Comparison of ENCODE assay signal across 8 mouse cellular contexts in the genomic region with DNA sequence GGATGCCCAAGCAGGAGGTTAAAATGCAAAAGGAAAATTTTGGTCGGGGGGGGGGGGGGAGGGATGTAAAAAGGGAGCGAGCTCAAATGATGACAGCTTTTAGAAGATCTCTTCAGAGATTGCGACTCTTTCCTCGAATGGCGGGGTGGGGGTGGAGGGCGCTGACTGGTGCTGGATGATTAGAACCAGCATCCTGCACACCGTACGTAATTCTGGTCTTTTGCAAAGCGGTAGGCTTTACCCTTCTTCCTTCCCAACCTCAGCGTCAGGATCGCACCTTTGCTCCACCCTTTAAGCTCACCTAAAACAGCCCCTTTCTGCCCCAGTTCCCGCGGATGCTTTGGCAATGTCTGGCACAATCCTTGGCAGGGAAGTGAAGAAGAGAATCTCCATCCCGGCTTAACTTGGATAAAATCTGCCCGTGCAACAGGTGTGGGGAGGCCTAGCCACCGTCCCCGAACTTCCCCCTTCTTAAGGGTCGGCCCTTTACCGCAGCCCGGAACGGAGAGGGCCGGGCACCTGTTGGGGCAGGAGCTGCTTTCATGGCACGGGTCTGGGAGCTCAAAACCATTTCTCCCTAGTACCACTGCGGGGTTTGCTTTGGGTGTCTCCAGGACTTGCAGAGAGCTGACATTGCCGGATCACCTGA. TPM values are rescaled to one million over a fixed set of nuclear protein-coding genes. Genes with fewer than 3 reads are reported as not detected.
DNase-seq lines count a peak whose midpoint lies in the region; ATAC-seq and TF ChIP-seq lines count a peak whose summit lies in the region.

No protein-coding gene starts in this region.

- peak overlapping the region; percentile 82 for H3K4me3 ChIP-seq in neural tube, embryonic 11.5 days (ENCODE audit: low read depth, low read length)
- peak overlapping the region; percentile 46 for H3K4me3 ChIP-seq in myocyte

- H3K36me3 ChIP-seq in neural tube, embryonic 11.5 days (ENCODE audit: control insufficient read depth, insufficient read depth, low read length) = no peaks in the 10 kb centered on the region
- no peaks in the 10 kb centered on the region for H3K36me3 ChIP-seq in myocyte (ENCODE audit: control insufficient read depth, insufficient read depth)

- peaks cover 38% of the 10 kb centered on the region for H3K4me1 ChIP-seq in neural tube, embryonic 11.5 days (ENCODE audit: control insufficient read depth, insufficient read depth, low read length)

- peak overlapping the region; percentile 3 for H3ac ChIP-seq in myocyte (ENCODE audit: control insufficient read depth, insufficient read length)

- TF ChIP-seq POLR2A in myocyte (IDR thresholded peaks at IDR 0.05; ENCODE audit: insufficient read length, low read depth) = no peak

- H3K27me3 ChIP-seq in neural tube, embryonic 11.5 days (ENCODE audit: control insufficient read depth, insufficient read depth, low read length) = peaks cover 39% of the 10 kb centered on the region
- H3K27me3 ChIP-seq in myocyte (ENCODE audit: control insufficient read depth, insufficient read depth, insufficient read length) = no peaks in the 10 kb centered on the region

- ATAC-seq in neural tube, embryonic 11.5 days (ENCODE audit: insufficient read depth, low FRiP score, low TSS enrichment) = 0 out of 2 replicates have a peak, but pooled peaks have one; percentile 8

- H3K79me2 ChIP-seq in myocyte (ENCODE audit: control insufficient read depth, insufficient read depth) = no peaks in the 10 kb centered on the region

- H3K27ac ChIP-seq in neural tube, embryonic 11.5 days (ENCODE audit: low read depth, low read length) = peak overlapping the region; percentile 91

- 2% methylated on average over 25 of the region's 25 CpGs for WGBS in neural tube, embryonic 11.5 days

- H3K9me3 ChIP-seq in neural tube, embryonic 11.5 days (ENCODE audit: control insufficient read depth, low read length) = no peaks in the 10 kb centered on the region

- peak overlapping the region; percentile 96 for H3K4me2 ChIP-seq in neural tube, embryonic 11.5 days (ENCODE audit: low read depth)
- H3K4me2 ChIP-seq in myocyte (ENCODE audit: low read depth) = peak overlapping the region; percentile 98

- H3K9ac ChIP-seq in neural tube, embryonic 11.5 days (ENCODE audit: low read length) = peak overlapping the region; percentile 94

- no peak for DNase-seq in neural tube, embryonic 11.5 days (ENCODE audit: low spot score)
- no peak for DNase-seq in neural tube, embryonic 10.5 days (ENCODE audit: extremely low spot score, low spot score)
- DNase-seq in cerebellum, postnatal 10 days = peak; percentile 58 to 67
- DNase-seq in induced T-regulatory cell, adult 2 months (ENCODE audit: low read depth) = peak; percentile 61
- DNase-seq in right cerebral cortex, postnatal 14 days = no peak
- DNase-seq in MN1 (ENCODE audit: low spot score) = no peak
- DNase-seq in adrenal gland, adult 2 months = no peak

TF ChIP-seq in myocyte, 11 proteins besides CTCF, POLR2A, EP300 and RAD21:
- TF ChIP-seq MYOD1 (IDR thresholded peaks at IDR 0.05; ENCODE audit: control insufficient read depth in 1 of 3, insufficient read length in 2 of 3, low read depth in 2 of 3) (peak in 2 of 3 experiments; percentile 51 to 52), USF1 (IDR thresholded peaks at IDR 0.05; ENCODE audit: low read depth) (no peak), MYOG (IDR thresholded peaks at IDR 0.05; ENCODE audit: control insufficient read depth in 1 of 3, insufficient read depth in 1 of 3, insufficient read length in 2 of 3, low read depth in 2 of 3) (peak in 1 of 3 experiments; percentile 70)

RNA-seq across cellular contexts. Expression of gene Cacnb3, which starts 3.3 kb away (rescaled TPM):
- 57.4 and 58.4 TPM in 2 replicates for polyA plus RNA-seq in neural tube, embryonic 11.5 days (2014; fragmentation: Nextera tagmentation; extraction: Ambion mirVana)
- polyA plus RNA-seq in myocyte (2012; fragmentation: generic; extraction: Trizol) = 80.8 TPM
- total RNA-seq in adrenal gland, adult 2 months (2021) = 10 to 100 TPM; 12.8 to 17.7 TPM
- 25.9 and 31.1 TPM in 2 replicates for polyA plus RNA-seq in adrenal gland, adult 2 months (2012; rRNA removed)

RNA-seq across cellular contexts. Expression of gene Adcy6, which starts 24.1 kb away (rescaled TPM):
- polyA plus RNA-seq in neural tube, embryonic 11.5 days (2014; fragmentation: Nextera tagmentation; extraction: Ambion mirVana) = 11.4 and 12.7 TPM in 2 replicates
- polyA plus RNA-seq in myocyte (2012; fragmentation: generic; extraction: Trizol) = 32.4 TPM
- total RNA-seq in adrenal gland, adult 2 months (2021) = 10 to 100 TPM; 35.5 to 67.1 TPM
- 44.6 and 49.2 TPM in 2 replicates for polyA plus RNA-seq in adrenal gland, adult 2 months (2012; rRNA removed)

RNA-seq across cellular contexts. Expression of gene Ddx23, which starts 28.7 kb away (rescaled TPM):
- polyA plus RNA-seq in neural tube, embryonic 11.5 days (2014; fragmentation: Nextera tagmentation; extraction: Ambion mirVana) = 19.5 and 24.1 TPM in 2 replicates
- polyA plus RNA-seq in myocyte (2012; fragmentation: generic; extraction: Trizol) = 102 TPM
- total RNA-seq in adrenal gland, adult 2 months (2021) = 10 to 100 TPM; 65.5 to 84.6 TPM
- 25.6 and 27.7 TPM in 2 replicates for polyA plus RNA-seq in adrenal gland, adult 2 months (2012; rRNA removed)

RNA-seq across cellular contexts. Expression of gene Rnd1, which starts 43.3 kb away (rescaled TPM):
- polyA plus RNA-seq in neural tube, embryonic 11.5 days (2014; fragmentation: Nextera tagmentation; extraction: Ambion mirVana) = 5.2 and 5.3 TPM in 2 replicates
- polyA plus RNA-seq in myocyte (2012; fragmentation: generic; extraction: Trizol) = 14.4 TPM
- total RNA-seq in adrenal gland, adult 2 months (2021) = 1 to 10 TPM; 3.9 to 4.0 TPM
- 1.4 and 3.0 TPM in 2 replicates for polyA plus RNA-seq in adrenal gland, adult 2 months (2012; rRNA removed)

Comparison
In these comparisons a context has a peak if more than half of its experiments do, and no peak if none do; other contexts are left out.
1. DNase-seq: peak in cerebellum, postnatal 10 days (2 of 2) and induced T-regulatory cell, adult 2 months (single experiment); none in neural tube, embryonic 11.5 days (single experiment), neural tube, embryonic 10.5 days (single experiment), right cerebral cortex, postnatal 14 days (single experiment), MN1 (single experiment) and adrenal gland, adult 2 months (single experiment).